Mouse (Mus musculus): Measurements from ENCODE around the gene Fam117a. TPM values are rescaled to one million over a fixed set of nuclear protein-coding genes. Genes with fewer than 3 reads are reported as not detected.

Fam117a gene
- polyA plus RNA-seq, 1 experiment from 2014 or later: 3.0 TPM

DNA sequence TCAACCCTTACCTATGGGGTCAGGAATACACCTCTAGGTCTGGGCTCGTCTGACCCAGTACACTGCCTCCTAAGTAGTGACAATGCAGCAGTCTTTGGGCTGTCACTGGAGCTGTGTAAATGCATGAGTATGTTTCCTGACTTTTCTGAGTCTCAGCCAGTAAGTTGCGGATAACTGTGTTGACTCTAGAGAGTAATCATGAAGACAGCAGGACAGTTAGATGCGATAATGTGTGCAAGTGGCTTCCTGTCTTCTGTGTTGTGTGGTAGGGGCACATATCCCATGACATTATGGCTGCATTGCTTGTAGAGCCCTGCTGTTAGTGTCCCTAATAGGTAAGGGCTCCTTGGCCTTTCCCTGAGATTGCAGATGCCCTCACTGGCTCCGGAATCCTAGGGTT, 11.0 kb upstream of the Fam117a start:
- H3K27me3 ChIP-seq (replicated peaks; ENCODE audit: control insufficient read depth, insufficient read depth, low read length): no peaks in the 10 kb centered on the region
- H3K9ac ChIP-seq (ENCODE audit: low read depth, low read length): no peak overlapping the region
- no peaks in the 10 kb centered on the region for H3K9me3 ChIP-seq (ENCODE audit: control insufficient read depth, low read length)
- H3K4me3 ChIP-seq (ENCODE audit: low read length): no peak overlapping the region
- no peaks in the 10 kb centered on the region for H3K36me3 ChIP-seq (ENCODE audit: control insufficient read depth, insufficient read depth, low read length)
- 86% methylated on average over 4 of the region's 4 CpGs for WGBS
- no peak for ATAC-seq
- H3K4me1 ChIP-seq (ENCODE audit: control insufficient read depth, insufficient read depth, low read depth, low read length): no peaks in the 10 kb centered on the region; the same call in 1 of the 2 replicates
- H3K4me2 ChIP-seq (ENCODE audit: low read length): no peak overlapping the region
- no peak overlapping the region for H3K27ac ChIP-seq (ENCODE audit: low read depth, low read length)

DNA sequence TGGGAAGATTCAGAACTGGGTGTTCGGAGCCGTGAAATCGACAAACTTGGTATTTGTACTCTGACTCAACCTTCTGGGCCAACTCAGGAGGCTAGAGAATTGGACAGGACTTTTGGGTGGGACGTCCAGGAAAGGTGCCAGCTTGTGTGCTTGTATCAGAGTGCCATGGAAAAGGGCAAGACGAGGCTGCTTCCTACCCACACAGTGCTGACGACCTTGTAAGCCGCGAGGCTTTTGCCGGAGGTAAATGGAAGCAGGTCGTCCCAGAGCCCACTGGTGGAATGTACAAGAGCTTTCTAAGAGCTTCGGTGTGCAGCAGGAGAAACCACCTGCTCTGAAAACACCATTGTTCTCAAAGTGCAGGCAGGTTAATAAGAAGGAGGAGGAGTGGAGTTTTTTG, 10.6 kb upstream of the Fam117a start:
- no peak for ATAC-seq
- Histone ChIP-seq H3K4me3 (ENCODE audit: low read length) (no peak overlapping the region), H3K4me1 (ENCODE audit: control insufficient read depth, insufficient read depth, low read depth, low read length) (no peaks in the 10 kb centered on the region; the same call in 1 of the 2 replicates), H3K27me3 (replicated peaks; ENCODE audit: control insufficient read depth, insufficient read depth, low read length) (no peaks in the 10 kb centered on the region), H3K36me3 (ENCODE audit: control insufficient read depth, insufficient read depth, low read length) (no peaks in the 10 kb centered on the region), H3K4me2 (ENCODE audit: low read length) (no peak overlapping the region), H3K27ac (ENCODE audit: low read depth, low read length) (no peak overlapping the region), H3K9ac (ENCODE audit: low read depth, low read length) (no peak overlapping the region), H3K9me3 (ENCODE audit: control insufficient read depth, low read length) (no peaks in the 10 kb centered on the region)
- WGBS: 72% methylated on average over 11 of the region's 11 CpGs

GRCm38 (mm10) chr11:95328629-95329028, 8.2 kb upstream of the Fam117a start:
- 77% methylated on average over 5 of the region's 5 CpGs for WGBS
- Histone ChIP-seq H3K27me3 (replicated peaks; ENCODE audit: control insufficient read depth, insufficient read depth, low read length) (no peaks in the 10 kb centered on the region), H3K9me3 (ENCODE audit: control insufficient read depth, low read length) (no peaks in the 10 kb centered on the region), H3K4me2 (ENCODE audit: low read length) (no peak overlapping the region), H3K36me3 (ENCODE audit: control insufficient read depth, insufficient read depth, low read length) (no peaks in the 10 kb centered on the region), H3K27ac (ENCODE audit: low read depth, low read length) (no peak overlapping the region), H3K9ac (ENCODE audit: low read depth, low read length) (no peak overlapping the region), H3K4me1 (ENCODE audit: control insufficient read depth, insufficient read depth, low read depth, low read length) (no peaks in the 10 kb centered on the region; the same call in 1 of the 2 replicates), H3K4me3 (ENCODE audit: low read length) (no peak overlapping the region)
- ATAC-seq: no peak

DNA sequence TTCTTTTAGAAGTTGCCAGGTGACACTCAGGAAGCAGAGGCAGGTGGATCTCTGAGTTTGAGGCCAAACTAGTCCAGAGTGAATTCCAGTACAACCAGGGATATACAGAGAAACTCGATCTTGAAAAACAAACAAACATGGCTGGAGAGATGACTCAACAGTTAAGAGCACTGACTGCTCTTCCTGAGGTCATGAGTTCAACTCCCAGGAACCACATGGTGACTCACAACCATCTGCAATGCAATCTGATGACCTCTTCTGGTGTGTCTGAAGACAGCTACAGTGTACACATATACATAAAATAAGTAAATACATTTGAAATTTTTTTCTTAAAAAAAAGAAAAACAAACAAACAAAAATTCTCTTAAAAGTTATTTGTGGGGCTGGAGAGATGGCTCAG, 6.2 kb upstream of the Fam117a start:
- Histone ChIP-seq H3K4me2 (ENCODE audit: low read length) (no peak overlapping the region), H3K4me1 (ENCODE audit: control insufficient read depth, insufficient read depth, low read depth, low read length) (no peaks in the 10 kb centered on the region), H3K9ac (ENCODE audit: low read depth, low read length) (no peak overlapping the region), H3K27ac (ENCODE audit: low read depth, low read length) (no peak overlapping the region), H3K4me3 (ENCODE audit: low read length) (no peak overlapping the region), H3K27me3 (replicated peaks; ENCODE audit: control insufficient read depth, insufficient read depth, low read length) (no peaks in the 10 kb centered on the region), H3K9me3 (ENCODE audit: control insufficient read depth, low read length) (no peaks in the 10 kb centered on the region), H3K36me3 (ENCODE audit: control insufficient read depth, insufficient read depth, low read length) (no peaks in the 10 kb centered on the region)
- no peak for ATAC-seq
- WGBS: 74% methylated on average over 1 of the region's 1 CpGs

DNA sequence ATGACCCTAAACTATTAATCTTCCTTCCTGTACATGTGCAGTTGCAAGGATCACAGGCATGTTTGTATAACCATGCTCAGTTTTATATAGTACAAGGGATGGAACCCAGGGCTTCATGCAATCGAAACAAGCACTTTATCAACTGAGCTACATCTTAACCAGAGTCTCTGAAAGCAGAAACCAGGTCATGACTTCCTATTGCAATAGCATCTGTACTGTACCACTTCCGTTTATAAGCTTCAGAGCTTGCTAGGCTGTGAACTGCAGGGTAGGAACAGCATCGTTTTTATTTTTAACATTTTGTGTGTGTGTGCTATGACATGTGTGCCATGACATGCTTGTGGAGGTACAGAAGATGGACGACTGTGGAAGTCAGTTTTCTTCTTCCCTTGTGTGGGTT, 3.6 kb upstream of the Fam117a start:
- H3K9me3 ChIP-seq (ENCODE audit: control insufficient read depth, low read length): no peaks in the 10 kb centered on the region
- H3K9ac ChIP-seq (ENCODE audit: low read depth, low read length): no peak overlapping the region
- ATAC-seq: no peak
- peaks cover 6% of the 10 kb centered on the region for H3K4me1 ChIP-seq (ENCODE audit: control insufficient read depth, insufficient read depth, low read depth, low read length)
- WGBS: 71% methylated on average over 4 of the region's 4 CpGs
- H3K36me3 ChIP-seq (ENCODE audit: control insufficient read depth, insufficient read depth, low read length): no peaks in the 10 kb centered on the region
- H3K27me3 ChIP-seq (replicated peaks; ENCODE audit: control insufficient read depth, insufficient read depth, low read length): no peaks in the 10 kb centered on the region; the same call in 1 of the 2 replicates
- H3K27ac ChIP-seq (ENCODE audit: low read depth, low read length): no peak overlapping the region
- no peak overlapping the region for H3K4me2 ChIP-seq (ENCODE audit: low read length)
- no peak overlapping the region for H3K4me3 ChIP-seq (ENCODE audit: low read length)

GRCm38 (mm10) chr11:95333805-95334204, 3.0 kb upstream of the Fam117a start:
- Histone ChIP-seq H3K36me3 (ENCODE audit: control insufficient read depth, insufficient read depth, low read length) (no peaks in the 10 kb centered on the region), H3K4me2 (ENCODE audit: low read length) (no peak overlapping the region), H3K27me3 (replicated peaks; ENCODE audit: control insufficient read depth, insufficient read depth, low read length) (no peaks in the 10 kb centered on the region; the same call in 1 of the 2 replicates), H3K4me3 (ENCODE audit: low read length) (no peak overlapping the region), H3K4me1 (ENCODE audit: control insufficient read depth, insufficient read depth, low read depth, low read length) (peaks cover 6% of the 10 kb centered on the region), H3K27ac (ENCODE audit: low read depth, low read length) (no peak overlapping the region), H3K9me3 (ENCODE audit: control insufficient read depth, low read length) (no peaks in the 10 kb centered on the region), H3K9ac (ENCODE audit: low read depth, low read length) (no peak overlapping the region)
- ATAC-seq: no peak
- 85% methylated on average over 9 of the region's 9 CpGs for WGBS

DNA sequence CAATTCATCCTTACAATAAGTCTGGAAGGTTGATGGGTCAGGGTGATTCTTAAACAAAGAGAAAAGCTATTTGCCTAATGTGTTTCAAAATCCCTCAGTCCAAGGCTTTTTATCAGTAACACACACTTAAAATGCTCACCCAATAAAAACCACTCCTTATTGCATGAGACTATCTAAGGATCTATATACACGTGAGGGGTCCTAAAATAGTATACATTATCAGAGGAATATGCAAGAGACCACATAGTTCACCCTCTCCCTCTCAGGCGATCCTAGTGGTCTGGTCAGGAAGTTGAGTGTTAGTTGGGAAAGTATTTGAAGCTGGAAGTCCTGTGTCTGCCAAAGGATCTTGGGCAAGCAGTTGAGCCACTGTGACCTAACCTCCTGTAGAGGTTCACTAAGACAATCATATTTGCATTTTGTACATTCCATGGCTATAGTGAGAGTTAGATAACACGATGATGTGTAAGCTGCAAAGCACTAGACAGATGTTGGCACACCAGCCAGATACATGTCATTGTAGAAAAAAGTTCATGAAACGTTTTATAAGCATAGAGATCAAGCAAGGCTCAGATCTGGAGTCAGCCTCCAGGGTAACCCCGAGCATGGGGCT, 2.3 kb upstream of the Fam117a start:
- H3K4me3 ChIP-seq (ENCODE audit: low read length): no peak overlapping the region
- WGBS: 74% methylated on average over 5 of the region's 5 CpGs
- H3K27ac ChIP-seq (ENCODE audit: low read depth, low read length): no peak overlapping the region
- no peak overlapping the region for H3K4me2 ChIP-seq (ENCODE audit: low read length)
- no peaks in the 10 kb centered on the region; the same call in 1 of the 2 replicates for H3K27me3 ChIP-seq (replicated peaks; ENCODE audit: control insufficient read depth, insufficient read depth, low read length)
- peaks cover 10% of the 10 kb centered on the region for H3K4me1 ChIP-seq (ENCODE audit: control insufficient read depth, insufficient read depth, low read depth, low read length)
- H3K9ac ChIP-seq (ENCODE audit: low read depth, low read length): no peak overlapping the region
- H3K36me3 ChIP-seq (ENCODE audit: control insufficient read depth, insufficient read depth, low read length): no peaks in the 10 kb centered on the region
- no peak for ATAC-seq
- H3K9me3 ChIP-seq (ENCODE audit: control insufficient read depth, low read length): no peaks in the 10 kb centered on the region

DNA sequence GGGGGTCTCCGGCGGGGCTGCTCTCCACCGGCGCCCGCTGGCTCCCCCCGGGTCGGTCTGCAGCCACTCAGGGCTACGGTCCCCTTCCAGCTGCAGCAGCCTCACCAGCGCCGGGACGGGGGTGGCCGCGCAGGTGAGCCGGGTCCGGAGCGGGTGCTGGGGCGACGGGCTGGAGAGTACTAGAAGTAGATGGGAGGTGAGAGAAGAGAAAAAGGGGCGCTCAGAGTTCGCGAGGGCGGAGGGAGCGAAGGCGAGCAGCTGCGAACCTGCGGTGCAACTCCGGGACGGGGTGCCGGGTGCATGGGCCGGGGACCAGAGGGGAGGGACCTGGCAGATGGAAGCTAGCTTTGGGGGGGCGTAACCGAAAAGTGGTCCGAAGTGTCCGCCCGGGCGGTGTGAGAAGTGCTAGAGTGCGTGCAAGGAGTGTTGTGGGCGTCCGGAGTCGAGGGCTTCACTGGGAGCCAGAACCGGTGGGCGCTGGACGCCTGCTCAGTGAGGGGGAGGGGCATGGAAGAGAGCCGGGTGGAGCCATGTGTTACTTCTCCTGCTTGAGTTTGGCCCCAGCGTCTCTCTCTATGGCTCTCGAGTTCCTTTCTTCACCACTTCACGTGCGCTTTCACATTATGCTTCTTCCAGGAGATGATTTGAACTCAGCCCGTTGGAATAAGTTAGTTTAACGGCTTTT, 453 bp downstream of the Fam117a start:
- H3K27me3 ChIP-seq (replicated peaks; ENCODE audit: control insufficient read depth, insufficient read depth, low read length): no peaks in the 10 kb centered on the region; the same call in 1 of the 2 replicates
- no peaks in the 10 kb centered on the region for H3K9me3 ChIP-seq (ENCODE audit: control insufficient read depth, low read length)
- H3K4me2 ChIP-seq (ENCODE audit: low read length): peak overlapping the region; percentile 99
- under 1% methylated on average over 44 of the region's 50 CpGs for WGBS
- peak overlapping the region; percentile 54; the same call in 1 of the 2 replicates for H3K27ac ChIP-seq (ENCODE audit: low read depth, low read length)
- ATAC-seq: peak; percentile 76
- H3K9ac ChIP-seq (ENCODE audit: low read depth, low read length): peak overlapping the region; percentile 79
- H3K4me3 ChIP-seq (ENCODE audit: low read length): peak overlapping the region; percentile 89
- H3K4me1 ChIP-seq (ENCODE audit: control insufficient read depth, insufficient read depth, low read depth, low read length): peaks cover 12% of the 10 kb centered on the region
- no peaks in the 10 kb centered on the region for H3K36me3 ChIP-seq (ENCODE audit: control insufficient read depth, insufficient read depth, low read length)

GRCm38 (mm10) chr11:95337846-95338342, 1.1 kb downstream of the Fam117a start:
- Histone ChIP-seq H3K4me2 (ENCODE audit: low read length) (peak overlapping the region; percentile 99), H3K9ac (ENCODE audit: low read depth, low read length) (no peak overlapping the region; the same call in 1 of the 2 replicates), H3K27ac (ENCODE audit: low read depth, low read length) (no peak overlapping the region), H3K36me3 (ENCODE audit: control insufficient read depth, insufficient read depth, low read length) (no peaks in the 10 kb centered on the region), H3K4me1 (ENCODE audit: control insufficient read depth, insufficient read depth, low read depth, low read length) (peaks cover 12% of the 10 kb centered on the region), H3K9me3 (ENCODE audit: control insufficient read depth, low read length) (no peaks in the 10 kb centered on the region), H3K4me3 (ENCODE audit: low read length) (peak overlapping the region; percentile 89), H3K27me3 (replicated peaks; ENCODE audit: control insufficient read depth, insufficient read depth, low read length) (no peaks in the 10 kb centered on the region; the same call in 1 of the 2 replicates)
- ATAC-seq: no peak
- WGBS: 25% methylated on average over 9 of the region's 9 CpGs
